Mouse (Mus musculus): ENCODE data around the gene Pfkfb4. TPM values are rescaled to one million over a fixed set of nuclear protein-coding genes. Genes with fewer than 3 reads are reported as not detected.

Pfkfb4 gene
- polyA plus RNA-seq (2012; ENCODE audit: low replicate concordance), result 7.4 and 9.8 TPM in 2 replicates

GRCm38 (mm10) chr9:108991428-108992084, at the start of gene Pfkfb4:
Gene Pfkfb4, plus strand, starts transcription at chr9:108991778.

GRCm38 (mm10) chr9:108953081-108953636, 38.4 kb upstream of the Pfkfb4 start, which contains the start of gene Col7a1:
Gene Col7a1, plus strand, starts transcription at chr9:108953586.

GRCm38 (mm10) chr9:108985710-108986109, 5.9 kb upstream of the Pfkfb4 start, which contains the start of gene Ucn2:
Gene Ucn2, plus strand, starts transcription at chr9:108986010.

GRCm38 (mm10) chr9:109038086-109038895, 46.7 kb downstream of the Pfkfb4 start, which contains the start of gene Shisa5:
Gene Shisa5, plus strand, starts transcription at chr9:109038565.

GRCm38 (mm10) chr9:109059136-109059903, 67.7 kb downstream of the Pfkfb4 start, which contains the start of gene Trex1:
Gene Trex1, minus strand, starts transcription at chr9:109059734.

GRCm38 (mm10) chr9:109073661-109074573, 82.3 kb downstream of the Pfkfb4 start, which contains the start of gene Atrip:
Gene Atrip, minus strand, starts transcription at chr9:109074124.

Other genes starting within 250 kb of the Pfkfb4 start
- gene Ip6k2, start 208.0 kb upstream of the Pfkfb4 start, polyA plus RNA-seq (2012; ENCODE audit: low replicate concordance), result 41.5 and 47.7 TPM in 2 replicates
- 13.8 and 33.4 TPM in 2 replicates for gene Nckipsd, start 183.4 kb upstream of the Pfkfb4 start, polyA plus RNA-seq (2012; ENCODE audit: low replicate concordance)
- gene Celsr3, start 165.5 kb upstream of the Pfkfb4 start, polyA plus RNA-seq (2012; ENCODE audit: low replicate concordance), result 0.54 and 3.5 TPM in 2 replicates
- gene Slc26a6, start 138.5 kb upstream of the Pfkfb4 start, polyA plus RNA-seq (2012; ENCODE audit: low replicate concordance), result 8.3 and 17.4 TPM in 2 replicates
- gene Tmem89, start 77.2 kb upstream of the Pfkfb4 start, polyA plus RNA-seq (2012; ENCODE audit: low replicate concordance), result 0.17 TPM in 1 of 2 replicates, not detected in the other
- gene Uqcrc1, start 55.1 kb upstream of the Pfkfb4 start, polyA plus RNA-seq (2012; ENCODE audit: low replicate concordance), result 196 and 270 TPM in 2 replicates
- gene Col7a1, start 38.2 kb upstream of the Pfkfb4 start, polyA plus RNA-seq (2012; ENCODE audit: low replicate concordance), result 1.7 and 2.2 TPM in 2 replicates
- gene Ucn2, start 5.8 kb upstream of the Pfkfb4 start, polyA plus RNA-seq (2012; ENCODE audit: low replicate concordance), result not detected in 2 replicates
- 8,045 and 8,374 TPM in 2 replicates for gene Shisa5, start 46.8 kb downstream of the Pfkfb4 start, polyA plus RNA-seq (2012; ENCODE audit: low replicate concordance)
- gene Trex1, start 68.0 kb downstream of the Pfkfb4 start, polyA plus RNA-seq (2012; ENCODE audit: low replicate concordance), result 33.0 and 72.5 TPM in 2 replicates
- gene Atrip, start 82.3 kb downstream of the Pfkfb4 start, polyA plus RNA-seq (2012; ENCODE audit: low replicate concordance), result 5.7 and 7.8 TPM in 2 replicates
- 3.9 and 5.3 TPM in 2 replicates for gene Ccdc51, start 90.7 kb downstream of the Pfkfb4 start, polyA plus RNA-seq (2012; ENCODE audit: low replicate concordance)
- gene Tma7, start 90.8 kb downstream of the Pfkfb4 start, polyA plus RNA-seq (2012; ENCODE audit: low replicate concordance), result 162 and 298 TPM in 2 replicates
- gene Plxnb1, start 103.6 kb downstream of the Pfkfb4 start, polyA plus RNA-seq (2012; ENCODE audit: low replicate concordance), result 0.72 and 1.0 TPM in 2 replicates
- not detected in 2 replicates for gene Fbxw21, start 170.3 kb downstream of the Pfkfb4 start, polyA plus RNA-seq (2012; ENCODE audit: low replicate concordance)
- gene Fbxw13, start 204.2 kb downstream of the Pfkfb4 start, polyA plus RNA-seq (2012; ENCODE audit: low replicate concordance), result 0.08 and 0.41 TPM in 2 replicates
- not detected in 2 replicates for gene Fbxw20, start 243.0 kb downstream of the Pfkfb4 start, polyA plus RNA-seq (2012; ENCODE audit: low replicate concordance)